Mouse (Mus musculus) skeletal muscle tissue, adult 2 months (tissue): ENCODE measurements around the gene Trim47.

Experiments
- DNase-seq: peaks from one replicate; pipeline ENCODE4 v3.0.0-alpha.2; 2012; ENCODE audit warnings: low read depth, low spot score

The Trim47 gene

DNA sequence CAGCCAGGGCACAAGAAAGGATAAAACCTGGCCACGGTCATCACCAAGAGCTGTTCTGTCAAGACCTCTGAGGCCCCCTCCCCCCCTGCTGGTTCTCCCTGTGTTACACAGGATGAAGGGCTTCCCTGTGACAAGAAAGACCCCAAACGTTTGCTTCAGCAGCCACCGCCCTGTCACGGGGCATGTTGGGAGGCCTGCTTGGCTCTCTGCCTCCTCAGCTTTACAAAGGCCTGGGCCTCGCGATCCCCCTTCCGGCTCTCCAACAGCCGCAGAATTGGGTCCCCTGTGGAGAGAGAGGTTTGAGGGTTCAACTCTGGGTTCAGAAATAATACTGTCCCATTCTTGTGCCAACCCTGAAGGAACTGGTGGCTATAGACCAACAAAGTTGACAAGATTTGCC lies 64.5 kb downstream of the Trim47 start:
- DNase-seq, result no peak

DNA sequence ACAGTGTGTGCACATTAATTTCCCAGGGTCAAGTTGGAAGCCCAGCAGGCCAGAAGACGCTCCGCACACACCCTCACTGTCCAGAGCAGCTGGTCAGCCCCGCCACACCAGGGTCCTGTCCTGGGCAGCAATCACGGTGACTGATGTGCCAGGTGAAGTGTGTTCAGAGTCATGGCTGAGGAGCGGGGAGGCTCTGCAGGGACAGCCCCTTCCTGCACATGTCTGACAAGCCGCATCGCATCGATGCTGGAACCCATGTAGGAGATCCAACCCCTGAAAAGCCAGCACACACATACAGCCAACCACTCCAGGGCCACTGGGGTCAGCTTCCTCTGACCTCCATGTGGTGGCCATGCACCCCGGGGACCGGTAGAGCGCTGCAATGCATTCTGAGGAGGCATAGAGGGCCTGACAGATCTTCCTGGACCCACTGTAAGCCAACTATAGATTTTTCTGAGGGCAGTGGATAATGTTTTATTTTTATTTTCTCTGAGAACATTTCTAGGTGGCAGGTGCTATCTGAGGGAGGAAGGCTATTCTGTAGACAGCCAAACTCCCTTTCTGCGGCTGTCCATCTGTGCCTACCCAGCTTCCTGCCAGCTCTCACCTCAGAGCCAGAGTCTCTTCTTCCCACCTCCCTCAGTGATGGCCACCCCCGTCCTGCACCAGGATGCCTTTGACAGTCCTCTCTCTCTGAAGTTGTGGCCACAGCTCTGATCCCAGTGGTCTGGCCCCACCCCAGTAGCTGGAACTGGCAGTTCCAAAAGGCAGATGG lies 65.2 kb downstream of the Trim47 start:
- no peak for DNase-seq

DNA sequence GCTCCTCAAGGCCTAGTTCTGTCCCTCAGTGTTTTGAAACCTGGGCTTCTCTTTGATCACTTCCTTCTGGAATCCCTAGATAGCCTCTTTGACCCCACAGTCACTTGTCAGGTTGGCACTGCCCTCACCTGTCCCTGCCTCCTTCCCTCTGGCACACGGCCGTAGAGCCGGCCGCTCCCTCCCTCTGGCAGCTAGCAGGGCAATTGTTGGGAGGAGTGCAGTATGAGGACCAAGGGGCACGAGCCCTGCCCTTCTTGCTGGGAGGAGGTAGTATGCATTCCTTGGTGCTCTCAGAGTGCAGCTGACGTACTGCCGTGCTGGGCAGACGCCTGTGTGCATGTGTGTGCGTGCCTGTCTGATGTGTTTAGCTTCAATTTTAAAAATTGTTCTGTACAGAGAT lies 66.4 kb downstream of the Trim47 start:
- DNase-seq, result no peak

DNA sequence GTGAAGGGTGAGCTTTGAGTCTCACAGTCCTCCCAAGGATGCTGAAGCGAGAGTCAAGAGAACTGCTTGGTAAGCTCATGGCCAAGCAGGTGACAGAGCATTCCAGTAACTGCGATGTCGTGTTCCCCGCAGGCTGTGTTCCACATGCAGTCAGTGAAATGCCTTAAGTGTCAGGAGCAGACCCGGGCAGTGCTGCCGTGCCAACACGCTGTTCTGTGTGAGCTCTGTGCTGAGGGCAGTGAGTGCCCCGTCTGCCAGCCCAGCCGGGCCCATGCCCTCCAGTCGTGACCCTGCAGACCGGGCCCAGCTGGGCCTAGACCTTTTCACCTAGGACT lies 67.4 kb downstream of the Trim47 start:
- DNase-seq, result no peak

DNA sequence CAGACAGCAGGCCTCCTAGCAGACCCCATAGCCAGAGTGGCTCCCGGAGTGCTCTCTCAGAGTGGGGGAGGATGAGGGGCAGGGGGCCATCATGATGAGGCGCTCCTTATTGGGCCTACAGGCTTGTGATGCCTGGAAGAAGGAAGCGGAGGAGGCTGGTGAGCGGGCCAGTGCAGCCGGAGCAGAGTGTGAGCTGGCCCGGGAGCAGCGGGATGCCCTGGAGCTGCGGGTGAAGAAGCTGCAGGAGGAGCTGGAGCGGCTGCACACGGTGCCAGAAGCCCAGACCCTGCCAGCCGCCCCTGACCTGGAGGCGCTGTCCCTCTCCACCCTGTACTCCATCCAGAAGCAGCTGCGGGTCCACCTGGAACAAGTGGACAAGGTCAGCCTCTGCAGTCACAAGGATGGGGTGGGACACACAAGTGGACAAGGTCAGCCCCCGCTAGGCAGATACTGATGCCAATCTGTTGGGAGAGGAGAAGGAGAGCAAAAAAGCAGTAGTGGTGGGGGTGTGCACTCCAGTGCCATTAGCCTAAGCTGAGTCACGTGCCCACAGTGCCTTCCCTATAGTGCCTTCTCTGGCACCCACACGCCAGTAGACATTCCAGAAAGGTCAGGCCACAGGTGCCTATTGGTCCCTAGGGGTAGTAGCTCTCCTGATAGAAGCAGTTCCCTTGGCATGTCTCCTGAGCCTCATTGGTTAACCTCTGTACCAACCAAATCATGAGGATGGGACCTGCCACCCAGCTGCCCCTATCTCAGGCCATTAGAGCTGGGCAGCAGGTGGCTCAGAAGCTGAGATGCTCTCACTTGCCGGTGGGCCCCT lies 67.9 kb downstream of the Trim47 start:
- DNase-seq, result no peak

DNA sequence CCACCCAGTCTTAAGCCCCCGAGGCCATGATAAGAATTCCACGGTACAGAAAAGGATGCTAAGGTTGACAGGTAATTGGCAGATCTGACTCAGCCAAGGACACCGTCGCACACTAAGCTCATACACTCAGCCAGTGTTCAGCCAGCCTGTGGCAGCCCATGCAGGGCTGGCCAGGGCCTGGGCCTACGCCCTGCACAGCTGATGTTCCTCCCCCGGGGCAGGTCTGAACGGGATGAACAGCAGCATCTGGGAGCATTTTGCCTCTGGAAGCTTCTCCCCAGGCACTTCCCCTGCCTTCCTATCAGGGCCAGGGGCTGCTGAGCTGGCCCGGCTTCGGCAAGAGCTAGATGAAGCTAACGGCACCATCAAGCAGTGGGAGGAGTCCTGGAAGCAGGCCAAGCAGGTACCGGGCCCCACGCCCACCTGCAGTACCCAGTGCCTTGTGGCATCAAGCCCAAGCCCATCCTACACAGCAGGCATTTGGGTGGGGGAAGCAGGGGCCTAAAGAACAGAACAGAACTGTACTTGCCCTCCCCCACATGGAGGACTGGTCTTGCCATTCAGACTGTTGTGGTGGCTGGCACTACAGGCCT lies 68.9 kb downstream of the Trim47 start:
- DNase-seq, result no peak

DNA sequence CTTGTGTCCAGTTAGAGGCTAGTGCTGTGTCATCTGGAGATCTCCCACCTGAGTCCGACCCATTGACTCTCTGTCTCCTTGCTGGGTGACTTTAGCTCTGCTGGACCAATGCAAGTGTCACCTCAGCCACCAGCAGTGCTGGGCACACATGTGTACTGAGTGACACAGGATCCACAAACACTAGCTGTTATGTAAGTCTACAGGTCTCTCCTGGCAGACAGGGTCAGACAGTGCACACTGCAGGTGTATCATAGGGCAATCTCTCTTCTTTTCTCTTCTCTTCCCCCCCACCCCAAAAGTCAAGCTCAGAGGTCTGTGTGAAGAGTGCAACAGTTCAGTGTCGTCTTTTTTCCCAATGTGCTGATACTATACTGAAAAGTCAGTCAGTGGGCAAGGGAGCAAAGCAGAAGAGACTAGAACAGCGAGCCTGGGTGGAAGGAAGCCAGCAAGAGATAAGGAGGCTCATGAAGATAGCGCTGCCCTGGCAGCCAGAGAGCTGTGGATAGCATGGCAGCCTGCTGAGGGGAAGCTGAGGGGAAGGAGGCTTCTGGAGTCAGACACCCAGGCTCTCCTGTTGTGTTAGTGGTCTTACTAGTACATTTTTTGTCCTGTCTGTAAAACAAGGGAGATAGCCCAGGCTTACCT lies 69.7 kb downstream of the Trim47 start:
- no peak for DNase-seq

DNA sequence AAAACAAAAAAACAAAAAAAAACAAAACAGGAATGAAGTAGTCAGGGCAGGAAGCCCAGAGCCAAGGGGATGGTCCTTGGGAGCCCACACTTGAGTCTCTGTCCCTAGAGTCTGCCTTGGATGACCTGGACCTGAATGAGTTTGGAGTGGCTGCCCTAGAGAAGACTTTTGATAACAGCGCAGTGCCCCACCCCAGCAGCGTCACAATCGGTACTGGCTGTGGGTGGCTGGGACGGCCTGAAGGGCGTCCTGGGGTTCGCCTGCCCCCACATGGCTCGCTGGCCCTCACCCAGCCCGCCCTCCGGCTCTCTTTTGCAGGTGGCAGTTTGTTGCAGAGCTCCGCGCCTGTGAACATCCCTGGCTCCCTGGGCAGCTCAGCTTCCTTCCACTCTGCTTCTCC lies 71.1 kb downstream of the Trim47 start:
- no peak for DNase-seq
